Mouse (Mus musculus): ENCODE measurements around the gene Tas2r134.

The Tas2r134 gene

DNA sequence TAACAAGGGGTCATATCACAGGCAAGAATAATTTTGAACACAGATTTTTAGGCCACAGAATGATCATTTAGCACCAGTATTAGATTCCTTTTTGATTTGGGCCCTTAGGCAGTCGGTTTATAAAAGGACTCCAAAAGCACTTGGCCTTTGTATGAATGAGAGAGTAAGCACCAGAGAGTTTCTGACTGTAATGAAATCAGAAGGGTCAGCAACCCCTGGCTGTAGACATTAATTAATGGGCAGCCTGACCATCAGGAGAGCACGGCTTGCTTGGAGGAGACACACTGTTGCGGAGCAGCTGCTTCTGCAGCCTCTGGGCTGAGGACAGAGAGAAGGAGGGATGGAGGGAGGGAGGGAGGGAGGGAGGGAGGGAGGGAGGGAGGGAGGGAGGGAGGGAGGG, 30.4 kb downstream of the Tas2r134 start:
- DNase-seq, result no peak

DNA sequence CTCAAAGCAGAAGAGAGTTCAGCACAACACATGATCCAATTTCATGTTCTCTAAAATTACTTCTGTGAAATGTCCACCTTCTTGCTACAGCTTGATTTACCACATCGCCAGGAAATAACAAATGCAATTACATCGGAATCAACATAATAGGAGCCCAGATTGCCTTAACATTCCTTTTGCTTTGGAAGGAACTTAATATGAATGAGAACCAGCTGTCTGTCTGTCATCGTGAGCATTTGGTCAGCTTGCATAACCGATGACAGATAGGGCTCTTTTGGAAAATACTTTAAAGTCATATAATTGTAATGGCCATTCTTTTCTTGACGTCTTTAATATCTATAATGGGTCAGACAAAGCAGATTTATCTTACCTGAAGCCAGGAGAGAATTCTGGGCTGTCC, 31.0 kb downstream of the Tas2r134 start:
- no peak for DNase-seq

DNA sequence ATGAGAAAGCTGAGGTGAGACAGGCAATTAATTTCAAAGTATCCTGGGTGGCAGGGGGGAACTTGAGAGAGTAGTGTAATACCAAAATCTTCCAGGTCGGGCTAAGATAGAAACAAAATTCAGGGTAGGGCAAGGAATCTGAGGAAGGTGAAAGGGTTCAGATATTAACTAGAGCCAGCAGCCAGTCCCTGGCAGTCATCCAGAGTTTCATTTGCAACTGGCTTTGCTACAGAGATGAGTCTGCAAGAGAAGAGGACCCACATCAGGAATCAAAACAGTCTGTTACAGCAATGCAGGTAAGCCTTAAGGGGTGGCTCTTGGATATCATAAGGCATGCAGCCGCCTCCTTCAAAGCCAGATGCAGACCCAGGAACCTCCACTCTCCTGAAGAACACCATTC, 47.0 kb downstream of the Tas2r134 start:
- no peak for DNase-seq

Data from cerebellum, adult 9-10 months (tissue).